Mouse (Mus musculus): ENCODE results near the gene Tnfsf8. TPM values are rescaled to one million over a fixed set of nuclear protein-coding genes. Genes with fewer than 3 reads are reported as not detected.

Tnfsf8 gene
- polyA plus RNA-seq, 1 experiment, result not detected

- TF ChIP-seq TAL1 (IDR thresholded peaks at IDR 0.05; ENCODE audit: low read length) (no peak), GATA1 (IDR thresholded peaks at IDR 0.05; ENCODE audit: low read length) (no peak)
- H3K36me3 ChIP-seq (ENCODE audit: control insufficient read depth), result no peaks in the 10 kb centered on the region
Observed at GRCm38 (mm10) chr4:63870678-63871077, 9.5 kb upstream of the Tnfsf8 start.

GRCm38 (mm10) chr4:63868770-63869169 is 7.6 kb upstream of the Tnfsf8 start:
- Histone ChIP-seq H3K4me1 (ENCODE audit: control insufficient read depth) (no peaks in the 10 kb centered on the region), H3K36me3 (ENCODE audit: control insufficient read depth) (no peaks in the 10 kb centered on the region), H3K27me3 (ENCODE audit: control insufficient read depth) (no peaks in the 10 kb centered on the region), H3K4me3 (replicated peaks) (no peak overlapping the region), H3K9me3 (ENCODE audit: control insufficient read depth, low read length) (no peaks in the 10 kb centered on the region)
- TF ChIP-seq GATA1 (IDR thresholded peaks at IDR 0.05; ENCODE audit: low read length), result no peak
- TF ChIP-seq TAL1 (IDR thresholded peaks at IDR 0.05; ENCODE audit: low read length), result no peak

More at GRCm38 (mm10) chr4:63870678-63871077, 9.5 kb upstream of the Tnfsf8 start:
- Histone ChIP-seq H3K4me1 (ENCODE audit: control insufficient read depth) (no peaks in the 10 kb centered on the region), H3K4me3 (replicated peaks) (no peak overlapping the region), H3K27me3 (ENCODE audit: control insufficient read depth) (no peaks in the 10 kb centered on the region), H3K9me3 (ENCODE audit: control insufficient read depth, low read length) (no peaks in the 10 kb centered on the region)

DNA sequence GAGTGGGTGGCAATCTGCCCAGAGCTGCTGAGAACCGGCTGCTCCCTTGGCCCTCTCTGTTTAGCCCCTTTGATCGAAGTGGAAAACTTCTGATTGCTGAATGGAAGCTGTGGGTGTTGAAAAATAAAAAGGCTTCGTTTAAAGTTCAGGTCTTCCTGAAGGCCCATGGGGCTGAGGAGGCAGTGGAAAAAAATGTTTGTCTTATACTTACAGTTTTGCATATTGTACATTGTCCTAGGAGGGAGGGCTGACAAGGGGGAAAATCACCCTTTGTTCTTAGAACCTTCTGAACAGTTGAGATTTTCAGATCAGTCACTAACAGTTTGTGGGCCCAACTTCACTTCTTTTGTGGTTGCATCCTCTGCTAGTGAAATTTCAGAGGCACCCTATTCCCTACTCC is 1.8 kb upstream of the Tnfsf8 start:
- Histone ChIP-seq H3K4me3 (replicated peaks) (no peak overlapping the region), H3K9me3 (ENCODE audit: control insufficient read depth, low read length) (no peaks in the 10 kb centered on the region), H3K36me3 (ENCODE audit: control insufficient read depth) (no peaks in the 10 kb centered on the region), H3K27me3 (ENCODE audit: control insufficient read depth) (no peaks in the 10 kb centered on the region), H3K4me1 (ENCODE audit: control insufficient read depth) (no peaks in the 10 kb centered on the region)
- TF ChIP-seq TAL1 (IDR thresholded peaks at IDR 0.05; ENCODE audit: low read length) (no peak), GATA1 (IDR thresholded peaks at IDR 0.05; ENCODE audit: low read length) (no peak)

GRCm38 (mm10) chr4:63862092-63862697 is 1.0 kb upstream of the Tnfsf8 start:
- Histone ChIP-seq H3K4me3 (replicated peaks) (no peak overlapping the region), H3K4me1 (ENCODE audit: control insufficient read depth) (no peaks in the 10 kb centered on the region), H3K9me3 (ENCODE audit: control insufficient read depth, low read length) (no peaks in the 10 kb centered on the region), H3K36me3 (ENCODE audit: control insufficient read depth) (no peaks in the 10 kb centered on the region), H3K27me3 (ENCODE audit: control insufficient read depth) (no peaks in the 10 kb centered on the region)
- TF ChIP-seq GATA1 (IDR thresholded peaks at IDR 0.05; ENCODE audit: low read length) (no peak), TAL1 (IDR thresholded peaks at IDR 0.05; ENCODE audit: low read length) (no peak)

DNA sequence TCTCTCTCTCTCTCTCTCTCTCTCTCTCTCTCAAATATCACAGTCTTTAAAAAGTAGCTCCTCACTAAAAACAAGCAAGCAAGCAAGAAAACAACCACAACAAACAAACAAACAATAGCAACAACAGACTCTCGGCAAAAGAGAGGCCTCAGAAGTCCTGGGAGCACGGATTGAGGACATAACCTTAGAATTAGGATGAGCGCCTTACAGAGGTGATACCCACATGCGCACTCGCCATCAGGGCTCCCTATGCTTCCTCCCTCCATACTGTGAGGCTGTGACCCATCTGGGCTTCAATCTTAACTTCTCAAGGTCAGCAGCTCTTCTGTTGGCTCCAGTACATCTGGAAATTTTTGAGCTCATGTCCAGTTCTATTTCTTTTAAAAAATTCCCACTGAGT is 911 bp downstream of the Tnfsf8 start:
- Histone ChIP-seq H3K4me3 (replicated peaks) (no peak overlapping the region), H3K9me3 (ENCODE audit: control insufficient read depth, low read length) (no peaks in the 10 kb centered on the region), H3K4me1 (ENCODE audit: control insufficient read depth) (no peaks in the 10 kb centered on the region), H3K27me3 (ENCODE audit: control insufficient read depth) (no peaks in the 10 kb centered on the region), H3K36me3 (ENCODE audit: control insufficient read depth) (no peaks in the 10 kb centered on the region)
- TF ChIP-seq GATA1 (IDR thresholded peaks at IDR 0.05; ENCODE audit: low read length) (no peak), TAL1 (IDR thresholded peaks at IDR 0.05; ENCODE audit: low read length) (no peak)

DNA sequence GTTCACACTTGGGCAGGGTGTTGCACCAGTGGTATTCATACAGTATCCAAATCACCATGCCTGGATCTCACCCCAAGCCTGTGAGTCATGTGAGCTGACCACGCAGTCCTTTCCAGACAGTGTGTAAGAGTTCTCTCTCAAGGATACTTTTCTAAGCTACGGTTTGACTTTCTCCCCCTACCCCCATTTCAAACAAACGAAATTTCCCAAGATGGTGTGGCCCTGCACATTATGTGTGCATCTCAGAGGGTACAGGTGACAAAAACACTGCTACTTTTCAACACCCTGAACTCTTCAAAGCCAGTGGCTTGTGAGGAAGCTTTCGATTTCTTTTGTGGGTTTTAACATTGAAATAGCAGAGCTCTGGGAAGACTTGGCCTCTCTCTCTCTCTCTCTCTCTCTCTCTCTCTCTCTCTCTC is 1.4 kb downstream of the Tnfsf8 start:
- Histone ChIP-seq H3K9me3 (ENCODE audit: control insufficient read depth, low read length) (no peaks in the 10 kb centered on the region), H3K4me1 (ENCODE audit: control insufficient read depth) (no peaks in the 10 kb centered on the region), H3K4me3 (replicated peaks) (no peak overlapping the region), H3K36me3 (ENCODE audit: control insufficient read depth) (no peaks in the 10 kb centered on the region), H3K27me3 (ENCODE audit: control insufficient read depth) (no peaks in the 10 kb centered on the region)
- TF ChIP-seq TAL1 (IDR thresholded peaks at IDR 0.05; ENCODE audit: low read length), result no peak
- TF ChIP-seq GATA1 (IDR thresholded peaks at IDR 0.05; ENCODE audit: low read length), result no peak

DNA sequence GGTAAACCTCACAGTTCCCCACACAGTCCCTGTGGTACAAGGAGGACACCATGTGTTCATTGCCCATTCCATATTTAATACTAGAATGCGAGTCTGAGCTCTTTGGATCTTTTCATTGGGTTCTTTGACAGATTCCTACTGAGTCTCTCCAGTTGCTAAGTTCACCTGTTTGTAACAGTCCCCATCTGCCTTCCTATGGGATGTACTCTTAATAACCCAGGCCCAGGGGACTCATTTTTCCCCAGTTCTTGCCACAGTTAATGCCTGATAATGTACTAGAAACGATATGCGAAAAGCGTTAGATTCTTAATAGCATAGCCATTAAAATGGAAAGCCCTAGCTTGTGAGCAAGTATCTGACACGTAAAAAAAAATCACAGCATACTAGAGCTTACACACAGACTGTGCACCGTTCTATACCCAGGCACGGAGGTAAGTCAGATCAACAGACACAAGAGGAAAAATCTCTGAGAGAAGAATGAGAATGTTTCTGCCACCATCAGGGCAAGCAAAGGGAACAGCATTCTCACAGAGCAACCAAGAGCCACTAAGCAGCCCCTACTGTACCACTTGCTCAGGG is 2.4 kb downstream of the Tnfsf8 start:
- no peaks in the 10 kb centered on the region for H3K36me3 ChIP-seq (ENCODE audit: control insufficient read depth)
- TF ChIP-seq GATA1 (IDR thresholded peaks at IDR 0.05; ENCODE audit: low read length), result no peak
- TF ChIP-seq TAL1 (IDR thresholded peaks at IDR 0.05; ENCODE audit: low read length), result no peak
- no peaks in the 10 kb centered on the region for H3K27me3 ChIP-seq (ENCODE audit: control insufficient read depth)
- no peaks in the 10 kb centered on the region for H3K9me3 ChIP-seq (ENCODE audit: control insufficient read depth, low read length)
- H3K4me1 ChIP-seq (ENCODE audit: control insufficient read depth), result no peaks in the 10 kb centered on the region
- H3K4me3 ChIP-seq (replicated peaks), result no peak overlapping the region

DNA sequence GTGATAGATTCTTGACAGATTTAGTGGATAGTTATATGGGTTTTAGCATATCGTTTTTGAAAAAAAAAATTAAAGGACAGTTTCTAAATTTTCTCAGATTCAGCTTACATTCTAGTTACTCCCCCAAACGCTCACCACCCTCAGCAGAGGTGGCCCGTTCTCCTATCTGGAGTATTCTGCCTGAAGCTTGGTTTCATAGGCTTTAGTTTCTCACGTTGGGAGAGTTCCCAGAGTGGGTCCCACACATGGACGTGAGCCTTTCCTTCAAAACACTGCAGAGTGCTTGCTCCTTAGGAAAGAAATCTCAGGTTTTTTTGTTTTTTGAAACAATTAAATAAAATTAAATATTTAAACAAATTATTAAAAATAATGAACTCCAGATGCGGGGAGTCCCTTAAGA is 4.4 kb downstream of the Tnfsf8 start:
- TF ChIP-seq GATA1 (IDR thresholded peaks at IDR 0.05; ENCODE audit: low read length) (no peak), TAL1 (IDR thresholded peaks at IDR 0.05; ENCODE audit: low read length) (no peak)
- no peaks in the 10 kb centered on the region for H3K36me3 ChIP-seq (ENCODE audit: control insufficient read depth)
- H3K27me3 ChIP-seq (ENCODE audit: control insufficient read depth), result no peaks in the 10 kb centered on the region
- H3K4me1 ChIP-seq (ENCODE audit: control insufficient read depth), result no peaks in the 10 kb centered on the region
- H3K4me3 ChIP-seq (replicated peaks), result no peak overlapping the region
- no peaks in the 10 kb centered on the region for H3K9me3 ChIP-seq (ENCODE audit: control insufficient read depth, low read length)

GRCm38 (mm10) chr4:63853782-63854386 is 7.3 kb downstream of the Tnfsf8 start:
- Histone ChIP-seq H3K4me3 (replicated peaks) (no peak overlapping the region), H3K9me3 (ENCODE audit: control insufficient read depth, low read length) (no peaks in the 10 kb centered on the region), H3K27me3 (ENCODE audit: control insufficient read depth) (no peaks in the 10 kb centered on the region), H3K36me3 (ENCODE audit: control insufficient read depth) (no peaks in the 10 kb centered on the region), H3K4me1 (ENCODE audit: control insufficient read depth) (no peaks in the 10 kb centered on the region)
- TF ChIP-seq GATA1 (IDR thresholded peaks at IDR 0.05; ENCODE audit: low read length) (no peak), TAL1 (IDR thresholded peaks at IDR 0.05; ENCODE audit: low read length) (no peak)
